Mouse (Mus musculus): ENCODE measurements around the gene Crcp. TPM values are rescaled to one million over a fixed set of nuclear protein-coding genes. Genes with fewer than 3 reads are reported as not detected.

Gene Crcp
- polyA plus RNA-seq, 1 experiment = 7.1 TPM

DNA sequence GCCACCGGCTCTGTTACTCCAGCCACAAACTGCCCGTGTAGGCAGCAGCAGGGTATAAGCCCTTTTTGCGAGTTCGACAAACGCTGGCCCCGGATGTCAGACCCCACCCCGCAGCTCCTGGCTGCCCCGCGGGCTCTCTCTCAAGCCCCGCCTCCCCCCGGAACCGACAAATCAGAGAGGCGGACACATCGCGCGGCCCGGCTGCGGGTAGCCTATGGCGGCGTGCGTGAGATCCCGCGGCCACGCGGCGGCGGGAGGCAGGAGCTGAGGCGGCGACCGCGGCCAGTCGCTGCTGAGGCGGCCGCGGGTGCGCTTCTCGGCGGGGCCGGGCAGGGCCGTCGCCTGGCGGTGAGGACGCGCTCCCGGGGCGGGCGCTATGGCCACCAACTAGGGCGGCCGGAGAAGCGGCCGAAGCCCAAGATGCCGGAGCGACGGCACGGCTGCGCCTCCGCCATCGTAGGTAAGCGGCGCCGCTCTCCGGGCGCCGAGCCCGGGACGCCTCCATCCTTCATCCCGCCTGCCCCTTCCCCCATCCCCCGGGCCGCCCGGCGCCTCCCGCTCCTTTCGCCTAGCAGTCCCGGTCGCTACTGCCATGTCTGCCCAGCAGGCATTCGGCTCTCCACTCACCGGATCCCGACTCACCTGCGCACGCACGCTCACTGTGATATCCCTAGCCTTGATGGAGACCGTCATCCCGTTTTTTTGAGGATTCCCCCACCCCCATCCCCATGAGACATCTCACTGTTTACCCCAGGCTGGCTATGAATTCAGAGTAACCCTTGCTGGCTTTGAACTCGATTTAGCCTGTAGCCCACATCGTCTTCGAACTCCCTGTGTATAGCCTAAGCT, 50.3 kb downstream of the Crcp start:
- peak; percentile 65 to 92 for DNase-seq (ENCODE audit: low read depth in 1 of 2, low spot score in 2 of 2)
- H3K36me3 ChIP-seq (ENCODE audit: control insufficient read depth, insufficient read depth, low read length) = no peaks in the 10 kb centered on the region
- H3K27me3 ChIP-seq (ENCODE audit: control insufficient read depth, insufficient read depth, low read length) = no peaks in the 10 kb centered on the region
- peak overlapping the region; percentile 81 for H3K4me3 ChIP-seq (ENCODE audit: extremely low read depth, insufficient read depth, insufficient read length)
- under 1% methylated on average over 66 of the region's 86 CpGs for WGBS
- H3K27ac ChIP-seq (ENCODE audit: insufficient read depth, low read length) = peak overlapping the region; percentile 65
- TF ChIP-seq POLR2A (IDR thresholded peaks at IDR 0.05; ENCODE audit: low read depth, low read length) (peak; percentile 92), CTCF (IDR thresholded peaks at IDR 0.05; ENCODE audit: extremely low read depth, insufficient read depth, insufficient read length, insufficient replicate concordance) (no peak)
- H3K4me1 ChIP-seq (ENCODE audit: control insufficient read depth, insufficient read depth, insufficient read length) = peaks cover 13% of the 10 kb centered on the region; the same call in 1 of the 2 replicates

DNA sequence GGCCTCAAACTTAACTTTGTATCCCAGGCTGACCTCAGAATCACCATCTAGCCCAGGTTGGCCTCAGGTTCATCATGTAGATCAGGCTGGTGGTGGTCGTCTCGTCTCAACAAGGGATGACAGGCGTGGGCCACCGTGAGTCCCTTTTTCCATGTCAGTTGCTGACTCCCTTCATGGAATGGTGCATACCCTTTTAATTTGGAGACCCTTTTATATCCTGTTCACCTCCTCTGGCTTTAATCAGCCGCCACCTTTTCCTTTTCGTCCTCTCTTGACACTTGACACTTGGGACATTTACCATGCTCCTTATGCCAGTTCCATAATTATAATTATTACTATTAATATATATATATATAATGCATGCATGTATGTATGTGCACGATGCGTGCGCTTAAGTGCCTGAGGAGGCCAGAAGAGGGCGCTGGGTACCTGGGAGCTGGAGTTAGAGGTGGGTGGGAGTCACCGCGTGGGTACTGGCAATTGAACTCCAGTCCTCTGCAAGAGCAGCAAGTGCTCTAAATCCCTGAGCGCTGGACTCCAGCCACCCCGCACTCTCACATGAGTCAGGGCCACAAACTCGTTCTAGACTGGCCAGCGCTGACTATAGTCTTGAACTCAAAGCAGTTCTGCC, 51.1 kb downstream of the Crcp start:
- H3K4me1 ChIP-seq (ENCODE audit: control insufficient read depth, insufficient read depth, insufficient read length) = peaks cover 13% of the 10 kb centered on the region; the same call in 1 of the 2 replicates
- WGBS = 90% methylated on average over 16 of the region's 16 CpGs
- H3K27ac ChIP-seq (ENCODE audit: insufficient read depth, low read length) = peak overlapping the region; percentile 69
- peak overlapping the region; percentile 81 for H3K4me3 ChIP-seq (ENCODE audit: extremely low read depth, insufficient read depth, insufficient read length)
- H3K27me3 ChIP-seq (ENCODE audit: control insufficient read depth, insufficient read depth, low read length) = no peaks in the 10 kb centered on the region
- no peaks in the 10 kb centered on the region for H3K36me3 ChIP-seq (ENCODE audit: control insufficient read depth, insufficient read depth, low read length)
- no peak for DNase-seq (ENCODE audit: low read depth in 1 of 2, low spot score in 2 of 2)
- TF ChIP-seq CTCF (IDR thresholded peaks at IDR 0.05; ENCODE audit: extremely low read depth, insufficient read depth, insufficient read length, insufficient replicate concordance) = 0 out of 2 replicates have a peak, but pooled peaks have one; percentile 6
- no peak for TF ChIP-seq POLR2A (IDR thresholded peaks at IDR 0.05; ENCODE audit: low read depth, low read length)

DNA sequence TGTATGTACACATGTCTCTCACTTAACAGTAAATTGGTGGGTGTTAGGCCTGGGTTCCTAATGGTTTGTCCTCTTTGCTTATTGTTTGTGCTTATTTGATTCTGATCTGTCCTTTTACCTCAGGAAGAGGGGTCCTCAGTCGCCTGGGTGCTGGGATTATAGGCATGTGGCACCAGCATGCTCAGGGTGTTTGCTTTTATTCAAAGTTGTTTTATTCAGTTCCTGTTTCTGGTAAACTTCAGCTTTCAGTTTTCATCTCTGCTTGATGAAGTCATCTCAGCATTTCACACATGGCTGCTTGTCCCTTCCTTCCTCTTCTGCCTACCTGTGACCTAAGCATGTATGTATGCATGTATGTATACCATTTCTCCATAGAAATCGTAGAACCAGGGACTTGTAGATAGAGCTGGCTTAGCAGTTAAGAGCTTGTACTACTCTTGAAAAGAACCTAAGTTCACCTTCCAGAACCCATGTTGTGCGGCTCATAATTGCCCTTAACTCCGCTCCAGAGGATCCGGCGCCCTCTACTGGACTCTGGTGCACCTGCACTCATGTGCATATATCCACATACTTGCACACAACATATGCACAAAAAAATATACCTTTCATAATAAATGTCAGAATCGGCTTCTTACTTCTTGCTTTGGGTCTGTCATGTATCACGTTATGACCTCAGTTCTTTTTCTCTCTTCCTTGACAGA, 52.2 kb downstream of the Crcp start:
- Histone ChIP-seq H3K27ac (ENCODE audit: insufficient read depth, low read length) (peak overlapping the region; percentile 69; the same call in 1 of the 2 replicates), H3K36me3 (ENCODE audit: control insufficient read depth, insufficient read depth, low read length) (no peaks in the 10 kb centered on the region), H3K4me3 (ENCODE audit: extremely low read depth, insufficient read depth, insufficient read length) (no peak overlapping the region), H3K27me3 (ENCODE audit: control insufficient read depth, insufficient read depth, low read length) (no peaks in the 10 kb centered on the region), H3K4me1 (ENCODE audit: control insufficient read depth, insufficient read depth, insufficient read length) (peaks cover 13% of the 10 kb centered on the region; the same call in 1 of the 2 replicates)
- 82% methylated on average over 8 of the region's 8 CpGs for WGBS
- DNase-seq (ENCODE audit: low read depth in 1 of 2, low spot score in 2 of 2) = peak; percentile 40 to 81
- TF ChIP-seq POLR2A (IDR thresholded peaks at IDR 0.05; ENCODE audit: low read depth, low read length) (no peak), CTCF (IDR thresholded peaks at IDR 0.05; ENCODE audit: extremely low read depth, insufficient read depth, insufficient read length, insufficient replicate concordance) (0 out of 2 replicates have a peak, but pooled peaks have one; percentile 24)

DNA sequence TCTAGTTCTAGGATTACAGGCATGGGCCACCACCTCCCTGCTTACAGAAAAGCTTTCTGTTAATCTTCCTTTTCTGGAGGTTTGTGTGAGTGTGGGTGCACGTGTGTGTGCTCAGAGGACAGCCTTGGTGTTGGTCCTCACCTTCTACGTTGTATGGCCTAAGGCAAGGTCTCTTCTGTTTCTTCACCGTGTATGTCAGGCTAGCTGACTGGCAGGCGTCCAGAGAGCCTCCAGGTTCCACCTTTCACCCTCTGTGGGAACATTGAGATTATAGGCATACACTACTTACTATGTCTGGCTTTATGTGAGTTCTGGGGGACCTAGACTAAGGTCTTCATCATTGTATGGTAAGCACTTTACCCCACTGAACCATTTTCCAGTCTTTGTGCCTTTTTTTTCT, 53.3 kb downstream of the Crcp start:
- Histone ChIP-seq H3K27ac (ENCODE audit: insufficient read depth, low read length) (0 out of 2 replicates have a peak overlapping the region, but pooled peaks have one; percentile 1), H3K4me3 (ENCODE audit: extremely low read depth, insufficient read depth, insufficient read length) (no peak overlapping the region), H3K4me1 (ENCODE audit: control insufficient read depth, insufficient read depth, insufficient read length) (peaks cover 13% of the 10 kb centered on the region; the same call in 1 of the 2 replicates), H3K27me3 (ENCODE audit: control insufficient read depth, insufficient read depth, low read length) (no peaks in the 10 kb centered on the region), H3K36me3 (ENCODE audit: control insufficient read depth, insufficient read depth, low read length) (no peaks in the 10 kb centered on the region)
- TF ChIP-seq CTCF (IDR thresholded peaks at IDR 0.05; ENCODE audit: extremely low read depth, insufficient read depth, insufficient read length, insufficient replicate concordance) = no peak
- TF ChIP-seq POLR2A (IDR thresholded peaks at IDR 0.05; ENCODE audit: low read depth, low read length) = no peak
- 77% methylated on average over 4 of the region's 4 CpGs for WGBS
- no peak for DNase-seq (ENCODE audit: low read depth in 1 of 2, low spot score in 2 of 2)

DNA sequence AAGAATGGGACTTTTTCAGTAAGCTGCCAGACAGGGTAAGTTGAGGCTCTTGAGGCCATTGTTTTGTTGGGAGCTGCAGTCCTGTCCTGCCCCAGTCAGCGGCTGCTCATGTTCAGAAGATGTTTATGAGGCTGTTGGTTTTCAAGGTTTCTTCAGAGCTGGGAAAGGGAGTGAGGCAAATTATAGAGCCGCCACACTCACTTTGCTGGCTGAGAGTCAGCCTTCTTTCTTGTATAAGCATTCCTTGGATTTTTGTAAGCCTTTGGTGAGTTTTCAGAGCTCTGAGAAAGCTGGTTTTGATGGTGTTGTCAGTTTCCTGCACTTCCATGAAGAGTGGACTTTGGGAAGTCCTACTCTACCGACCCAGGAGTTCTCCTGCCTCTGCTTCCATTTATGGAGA, 55.2 kb downstream of the Crcp start:
- WGBS = 92% methylated on average over 3 of the region's 3 CpGs

DNA sequence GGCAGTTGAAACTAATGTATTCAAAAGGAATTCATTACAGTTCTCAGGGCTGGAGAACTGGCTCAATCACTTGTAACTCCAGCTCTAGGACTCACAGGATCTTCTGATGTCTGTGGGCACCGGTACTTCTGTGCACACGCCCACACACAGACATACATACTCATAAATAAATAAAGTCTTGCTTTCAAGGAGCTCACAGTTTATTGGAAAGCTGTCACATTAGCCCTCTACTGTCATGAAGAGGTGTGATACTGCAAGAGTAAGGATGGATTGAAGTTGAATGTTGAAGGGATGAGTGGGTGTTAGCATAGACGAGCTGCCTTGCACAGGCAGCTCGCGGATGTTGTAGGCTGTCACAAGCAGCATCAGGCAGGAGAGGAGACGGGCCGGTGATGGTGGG, 58.9 kb downstream of the Crcp start:
- 86% methylated on average over 7 of the region's 7 CpGs for WGBS
- H3K4me3 ChIP-seq (ENCODE audit: extremely low read depth, insufficient read depth, insufficient read length) = no peak overlapping the region
- H3K27ac ChIP-seq (ENCODE audit: insufficient read depth, low read length) = no peak overlapping the region
- no peaks in the 10 kb centered on the region for H3K27me3 ChIP-seq (ENCODE audit: control insufficient read depth, insufficient read depth, low read length)
- no peak for DNase-seq (ENCODE audit: low read depth in 1 of 2, low spot score in 2 of 2)
- H3K36me3 ChIP-seq (ENCODE audit: control insufficient read depth, insufficient read depth, low read length) = no peaks in the 10 kb centered on the region
- TF ChIP-seq CTCF (IDR thresholded peaks at IDR 0.05; ENCODE audit: extremely low read depth, insufficient read depth, insufficient read length, insufficient replicate concordance) = no peak
- no peak for TF ChIP-seq POLR2A (IDR thresholded peaks at IDR 0.05; ENCODE audit: low read depth, low read length)
- peaks cover 10% of the 10 kb centered on the region; the same call in 1 of the 2 replicates for H3K4me1 ChIP-seq (ENCODE audit: control insufficient read depth, insufficient read depth, insufficient read length)

More for the DNA sequence above, 55.2 kb downstream of the Crcp start:
- no peak for DNase-seq (ENCODE audit: low read depth in 1 of 2, low spot score in 2 of 2)
- Histone ChIP-seq H3K4me1 (ENCODE audit: control insufficient read depth, insufficient read depth, insufficient read length) (peaks cover 7% of the 10 kb centered on the region; the same call in 1 of the 2 replicates), H3K27ac (ENCODE audit: insufficient read depth, low read length) (no peak overlapping the region), H3K27me3 (ENCODE audit: control insufficient read depth, insufficient read depth, low read length) (no peaks in the 10 kb centered on the region), H3K4me3 (ENCODE audit: extremely low read depth, insufficient read depth, insufficient read length) (no peak overlapping the region), H3K36me3 (ENCODE audit: control insufficient read depth, insufficient read depth, low read length) (no peaks in the 10 kb centered on the region)
- TF ChIP-seq CTCF (IDR thresholded peaks at IDR 0.05; ENCODE audit: extremely low read depth, insufficient read depth, insufficient read length, insufficient replicate concordance) (no peak), POLR2A (IDR thresholded peaks at IDR 0.05; ENCODE audit: low read depth, low read length) (no peak)
